Mouse (Mus musculus) effector memory CD4-positive, alpha-beta T cell, adult 5 months (primary cell): ENCODE results near the gene Ikzf2. TPM values are rescaled to one million over a fixed set of nuclear protein-coding genes. Genes with fewer than 3 reads are reported as not detected.

Source experiments
- polyA plus RNA-seq: library from polyadenylated mRNA; unstranded; fragments of 100-300 nt; shearing (Covaris generic); gene quantifications from one replicate; pipeline ENCODE4 v1.2.1, GENCODE M21; 2017

Ikzf2 gene
- polyA plus RNA-seq = 16.6 TPM

GRCm38 (mm10) chr1:69687076-69687991 lies at the start of gene Ikzf2:
Gene Ikzf2, minus strand, starts transcription at chr1:69687245.

Other genes starting within 250 kb of the Ikzf2 start
- not detected for gene Spag16, start 139.7 kb upstream of the Ikzf2 start, polyA plus RNA-seq